Mouse (Mus musculus) heart, postnatal 0 days (tissue): ENCODE results near the gene Six1. TPM values are rescaled to one million over a fixed set of nuclear protein-coding genes. Genes with fewer than 3 reads are reported as not detected.
"Not testable (repeated sequence)": the region's sequence is repeated elsewhere in the genome, so short reads cannot be mapped to it uniquely, and the experiment has no call there.

ENCODE experiments used
- ATAC-seq: fragments of 200-750 bp; cut with Nextera tagmentation; 2 replicates; pipeline ENCODE4 v1.8.0; 2017; ENCODE audit warnings: low read depth, moderate number of reproducible peaks, moderate library complexity; ENCODE audit not compliant: insufficient read depth
- DNase-seq: peaks from one replicate; pipeline ENCODE4 v3.0.0-alpha.2; 2016; ENCODE audit warnings: low spot score
- H3K27ac ChIP-seq: fragments of 300-500 bp; sonication (generic); 2 replicates; pipeline ENCODE4 v1.5.1; 2014; ENCODE audit warnings: low read depth, mild to moderate bottlenecking
- H3K27me3 ChIP-seq: fragments of 300-500 bp; sonication (generic); 2 replicates; pipeline ENCODE4 v1.6.1; 2014; ENCODE audit warnings: low read length, mixed read lengths; ENCODE audit not compliant: control insufficient read depth, insufficient read depth
- H3K36me3 ChIP-seq: fragments of 300-500 bp; sonication (generic); replicated peaks from 2 replicates; pipeline ENCODE4 v1.6.1; 2014; ENCODE audit warnings: low read length, mixed read lengths; ENCODE audit not compliant: control insufficient read depth, insufficient read depth
- H3K4me1 ChIP-seq: fragments of 300-500 bp; sonication (generic); 2 replicates; pipeline ENCODE4 v1.6.1; 2014; ENCODE audit warnings: antibody characterized with exemption; ENCODE audit not compliant: control insufficient read depth, insufficient read depth
- H3K4me2 ChIP-seq: fragments of 300-500 bp; sonication (generic); 2 replicates; pipeline ENCODE4 v1.6.1; 2014; ENCODE audit warnings: low read depth, mild to moderate bottlenecking, low read length, moderate library complexity
- H3K4me3 ChIP-seq: fragments of 300-500 bp; sonication (generic); 2 replicates; pipeline ENCODE4 v1.5.1; 2014; ENCODE audit warnings: low read depth, low read length
- H3K9ac ChIP-seq: fragments of 300-500 bp; sonication (generic); replicated peaks from 2 replicates; pipeline ENCODE4 v1.6.1; 2014; ENCODE audit warnings: low read depth, low read length, mixed read lengths
- H3K9me3 ChIP-seq: fragments of 300-500 bp; sonication (generic); replicated peaks from 2 replicates; pipeline ENCODE4 v1.6.1; 2016; ENCODE audit warnings: low read length; ENCODE audit not compliant: control insufficient read depth
- CTCF ChIP-seq: IDR thresholded peaks from 2 replicates; pipeline ENCODE4 v1.5.1; 2016; ENCODE audit warnings: antibody characterized with exemption, control low read depth, low read depth
- EP300 ChIP-seq: IDR thresholded peaks from 2 replicates; pipeline ENCODE4 v1.6.1; 2016; ENCODE audit warnings: antibody characterized with exemption, low read depth
- WGBS: fragments of 180-500 bp; shearing (Covaris S2); extraction: QIAGEN DNeasy Blood & Tissue Kit; methylation state at CpG from one replicate; pipeline ENCODE4 v1.1.7; 2014; 5-methylcytosine and 5-hydroxymethylcytosine counted together
- polyA plus RNA-seq: library from polyadenylated mRNA; unstranded; fragments of >200 nt; fragmentation: Nextera tagmentation; extraction: Ambion mirVana; gene quantifications from 2 replicates; pipeline ENCODE4 v1.2.1, GENCODE M21; 2015
- total RNA-seq: library from RNA; depleted of rRNA; stranded (reverse); fragments of >200 nt; gene quantifications from 2 replicates; pipeline ENCODE4 v1.2.3, GENCODE M21; 2014; ENCODE audit warnings: low replicate concordance; rRNA removed

The Six1 gene
- 0.15 TPM in 1 of 2 replicates, not detected in the other for total RNA-seq
- polyA plus RNA-seq, result 0.18 and 0.38 TPM in 2 replicates

- TF ChIP-seq EP300, result no peak
- peak; percentile 59 for TF ChIP-seq CTCF
- no peaks in the 10 kb centered on the region for H3K36me3 ChIP-seq
- under 1% methylated on average over 42 of the region's 42 CpGs for WGBS
- H3K4me1 ChIP-seq, result peaks cover 8% of the 10 kb centered on the region
- peaks cover 71% of the 10 kb centered on the region for H3K27me3 ChIP-seq
- peak; percentile 88 for DNase-seq
- peak; percentile 94 for ATAC-seq
- H3K27ac ChIP-seq, result no peak within 1 kb of the TSS
- peak within 1 kb of the TSS; percentile 76 for H3K4me3 ChIP-seq
- H3K4me2 ChIP-seq, result peak within 1 kb of the TSS; percentile 85
- no peaks in the 10 kb centered on the region for H3K9me3 ChIP-seq
- peak within 1 kb of the TSS; percentile 66 for H3K9ac ChIP-seq
Observed at GRCm38 (mm10) chr12:73053668-73054241, at the start of gene Six1. Six1 (minus strand) TSS chr12:73053887.

- Histone ChIP-seq H3K27me3 (no peaks in the 10 kb centered on the region), H3K4me3 (no peak overlapping the region), H3K4me1 (no peaks in the 10 kb centered on the region), H3K9me3 (no peaks in the 10 kb centered on the region), H3K9ac (no peak overlapping the region), H3K4me2 (no peak overlapping the region), H3K36me3 (peaks cover 7% of the 10 kb centered on the region), H3K27ac (no peak overlapping the region)
- ATAC-seq (peak; percentile 51), DNase-seq (peak; percentile 33)
- 45% methylated on average over 4 of the region's 4 CpGs for WGBS
- TF ChIP-seq EP300, result no peak
- TF ChIP-seq CTCF, result no peak
Observed at GRCm38 (mm10) chr12:73098593-73098992, 44.9 kb upstream of the Six1 start.

- H3K4me2 ChIP-seq, H3K4me3 ChIP-seq, H3K9ac ChIP-seq, H3K27me3 ChIP-seq, DNase-seq, H3K4me1 ChIP-seq, ATAC-seq, H3K36me3 ChIP-seq, H3K27ac ChIP-seq, H3K9me3 ChIP-seq: not testable (repeated sequence)
- 82% methylated on average over 5 of the region's 5 CpGs for WGBS
Observed at GRCm38 (mm10) chr12:73096177-73096576, 42.5 kb upstream of the Six1 start.

GRCm38 (mm10) chr12:73094605-73095004 lies 40.9 kb upstream of the Six1 start:
- H3K27me3 ChIP-seq, result no peaks in the 10 kb centered on the region
- H3K4me1 ChIP-seq, result no peaks in the 10 kb centered on the region
- no peaks in the 10 kb centered on the region for H3K36me3 ChIP-seq
- ATAC-seq (no peak), DNase-seq (no peak)
- H3K27ac ChIP-seq, result no peak overlapping the region
- TF ChIP-seq CTCF (no peak), EP300 (no peak)
- no peaks in the 10 kb centered on the region for H3K9me3 ChIP-seq
- H3K4me3 ChIP-seq, result no peak overlapping the region
- WGBS, result 50% methylated on average over 2 of the region's 2 CpGs
- H3K4me2 ChIP-seq, result no peak overlapping the region
- no peak overlapping the region for H3K9ac ChIP-seq

- 95% methylated on average over 2 of the region's 2 CpGs for WGBS
Observed at GRCm38 (mm10) chr12:73094189-73094588, 40.5 kb upstream of the Six1 start.

GRCm38 (mm10) chr12:73090672-73091335 lies 37.1 kb upstream of the Six1 start:
- ATAC-seq (no peak), DNase-seq (no peak)
- no peak overlapping the region for H3K27ac ChIP-seq
- no peak overlapping the region for H3K9ac ChIP-seq
- H3K27me3 ChIP-seq, result no peaks in the 10 kb centered on the region
- 67% methylated on average over 7 of the region's 7 CpGs for WGBS
- no peaks in the 10 kb centered on the region for H3K9me3 ChIP-seq
- no peak overlapping the region for H3K4me2 ChIP-seq
- TF ChIP-seq CTCF (no peak), EP300 (no peak)
- no peak overlapping the region for H3K4me3 ChIP-seq
- H3K36me3 ChIP-seq, result no peaks in the 10 kb centered on the region
- no peaks in the 10 kb centered on the region for H3K4me1 ChIP-seq

More at GRCm38 (mm10) chr12:73094189-73094588, 40.5 kb upstream of the Six1 start:
- no peak overlapping the region for H3K9ac ChIP-seq
- DNase-seq (no peak), ATAC-seq (no peak)
- no peaks in the 10 kb centered on the region for H3K4me1 ChIP-seq
- no peak overlapping the region for H3K27ac ChIP-seq
- H3K4me2 ChIP-seq, result no peak overlapping the region
- H3K27me3 ChIP-seq, result no peaks in the 10 kb centered on the region
- TF ChIP-seq CTCF, result no peak
- no peak for TF ChIP-seq EP300
- H3K4me3 ChIP-seq, result no peak overlapping the region
- no peaks in the 10 kb centered on the region for H3K36me3 ChIP-seq
- H3K9me3 ChIP-seq, result no peaks in the 10 kb centered on the region
